Mouse (Mus musculus): ENCODE results near the gene Lrrc29.
A peak's percentile ranks its signal among the peaks of the same experiment; 100 is the strongest.

The Lrrc29 gene

DNA sequence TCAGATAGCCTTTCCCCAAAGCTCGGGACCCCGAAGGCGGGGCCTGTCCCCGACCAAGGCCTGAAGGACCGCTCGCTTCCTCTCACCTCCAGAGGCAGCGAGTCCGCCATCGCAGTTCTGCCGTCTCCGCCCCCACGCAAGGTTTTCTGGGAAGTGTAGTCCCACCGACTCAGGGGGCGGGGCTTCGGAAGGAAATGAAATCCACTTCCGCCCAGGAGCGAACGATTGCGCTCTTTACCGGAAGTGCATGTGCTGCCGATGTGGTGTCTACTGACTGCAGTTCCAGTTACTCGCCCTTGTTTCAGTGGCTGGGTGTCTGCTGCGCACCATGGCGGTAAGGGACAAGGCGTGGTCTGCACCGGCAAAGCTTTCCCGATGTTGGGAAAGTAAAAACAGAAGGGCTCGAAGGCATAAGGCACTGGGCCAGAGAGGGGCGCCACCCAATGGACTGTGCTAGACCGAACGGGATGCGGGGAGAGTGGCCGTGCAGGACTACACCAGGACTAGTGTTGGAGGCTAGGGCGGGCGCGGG, at the start of gene Lrrc29, which contains the start of gene Tmem208:
TSS of gene Lrrc29 (minus strand) at position 138 of the 532 bp plus-strand sequence.
TSS of gene Tmem208 (plus strand) at position 214 of the 532 bp plus-strand sequence.
- ATAC-seq (ENCODE audit: insufficient number of reproducible peaks, low FRiP score, low TSS enrichment) = peak; percentile 87

DNA sequence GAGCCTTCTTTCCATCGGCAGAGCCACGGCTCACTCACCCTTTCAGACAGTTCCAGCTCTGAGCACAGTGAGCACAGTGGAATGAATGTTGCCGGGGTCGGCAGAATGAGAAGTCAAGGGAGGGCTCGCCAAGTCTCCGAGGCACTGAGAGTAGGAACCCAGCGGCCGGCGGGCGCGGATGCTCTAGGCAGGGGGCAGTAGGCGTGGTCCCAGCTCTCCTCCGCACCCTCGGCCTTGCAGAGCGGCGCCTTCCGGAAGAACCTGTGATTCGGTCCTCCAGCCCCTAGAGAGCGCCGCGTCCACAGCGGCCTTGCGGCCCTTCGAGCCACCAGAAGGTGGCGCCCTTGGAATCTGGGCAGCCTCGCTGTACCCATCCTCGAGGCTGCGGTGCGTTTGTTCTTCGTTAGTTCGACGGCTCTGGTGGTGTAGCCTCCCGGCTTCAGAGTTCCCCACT, 48.5 kb upstream of the Lrrc29 start:
- ATAC-seq (ENCODE audit: insufficient number of reproducible peaks, low FRiP score, low TSS enrichment) = no peak

- ATAC-seq (ENCODE audit: insufficient number of reproducible peaks, low FRiP score, low TSS enrichment) = no peak
Observed at GRCm38 (mm10) chr8:105373032-105373431, 47.0 kb upstream of the Lrrc29 start, which contains the start of gene Plekhg4. TSS of gene Plekhg4 (plus strand) at chr8:105373274.

DNA sequence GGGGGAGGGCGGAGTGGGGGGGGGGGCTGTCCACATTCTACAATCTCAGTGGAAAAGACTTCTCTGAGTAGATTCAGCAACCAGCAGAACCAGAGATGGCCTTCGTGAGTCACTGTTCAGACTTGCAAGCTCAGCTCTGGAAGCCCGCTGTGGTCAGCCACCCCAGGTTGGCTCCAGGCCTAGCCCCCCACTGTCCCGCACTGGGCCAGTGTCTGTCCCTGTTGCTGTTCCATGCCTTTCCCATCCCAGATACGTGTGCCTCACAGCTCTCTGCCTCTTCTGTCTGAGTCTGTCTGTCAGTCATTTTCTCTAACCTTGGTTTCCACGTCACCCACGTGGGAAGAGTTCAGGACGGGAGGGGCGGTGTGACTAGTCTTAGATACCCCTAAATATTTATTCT, 46.4 kb upstream of the Lrrc29 start:
- 0 out of 2 replicates have a peak, but pooled peaks have one; percentile 32 for ATAC-seq (ENCODE audit: insufficient number of reproducible peaks, low FRiP score, low TSS enrichment)

DNA sequence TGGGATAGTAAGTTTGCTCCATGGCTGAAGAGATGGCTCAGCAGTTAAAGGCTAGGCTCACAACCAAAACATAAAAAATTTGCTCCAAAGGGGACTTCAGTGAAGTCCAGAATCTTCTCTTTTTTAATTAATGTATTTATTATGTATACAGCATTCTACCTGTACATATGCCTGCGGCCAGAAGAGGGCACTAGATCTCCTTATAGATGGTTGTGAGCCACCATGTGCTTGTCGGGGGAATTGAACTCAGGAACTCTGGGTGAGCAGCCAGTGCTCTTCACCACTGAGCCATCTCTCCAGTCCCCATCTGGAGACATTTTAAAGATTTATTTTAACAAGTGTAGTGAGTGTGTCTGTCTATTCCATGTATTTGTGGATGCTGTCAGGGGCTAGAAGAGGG, 41.0 kb upstream of the Lrrc29 start:
- no peak for ATAC-seq (ENCODE audit: insufficient number of reproducible peaks, low FRiP score, low TSS enrichment)

- no peak for ATAC-seq (ENCODE audit: insufficient number of reproducible peaks, low FRiP score, low TSS enrichment)
Observed at GRCm38 (mm10) chr8:105361751-105362702, 35.9 kb upstream of the Lrrc29 start.

DNA sequence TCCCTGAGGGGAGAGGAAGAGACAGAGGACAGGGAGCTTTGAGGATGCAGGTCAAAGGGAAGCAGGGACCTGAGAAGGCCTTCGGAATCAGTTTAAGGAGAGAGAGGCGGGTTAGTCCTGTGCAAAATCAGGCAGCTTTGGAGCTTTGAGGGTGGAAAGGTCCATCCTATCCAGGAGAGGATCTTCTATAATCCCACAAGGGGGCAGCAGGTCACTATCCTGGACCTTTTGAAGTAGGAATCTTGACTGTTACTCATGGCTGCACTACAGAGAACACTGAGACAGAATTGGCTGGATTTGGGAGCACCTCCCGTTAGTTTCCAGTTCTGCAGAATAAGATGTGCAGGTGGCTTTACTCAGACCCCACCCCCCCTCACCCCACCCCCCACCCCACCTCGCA, 33.6 kb upstream of the Lrrc29 start:
- no peak for ATAC-seq (ENCODE audit: insufficient number of reproducible peaks, low FRiP score, low TSS enrichment)

GRCm38 (mm10) chr8:105359208-105359607, 33.1 kb upstream of the Lrrc29 start:
- ATAC-seq (ENCODE audit: insufficient number of reproducible peaks, low FRiP score, low TSS enrichment) = no peak

GRCm38 (mm10) chr8:105356681-105357080, 30.6 kb upstream of the Lrrc29 start:
- ATAC-seq (ENCODE audit: insufficient number of reproducible peaks, low FRiP score, low TSS enrichment) = no peak

DNA sequence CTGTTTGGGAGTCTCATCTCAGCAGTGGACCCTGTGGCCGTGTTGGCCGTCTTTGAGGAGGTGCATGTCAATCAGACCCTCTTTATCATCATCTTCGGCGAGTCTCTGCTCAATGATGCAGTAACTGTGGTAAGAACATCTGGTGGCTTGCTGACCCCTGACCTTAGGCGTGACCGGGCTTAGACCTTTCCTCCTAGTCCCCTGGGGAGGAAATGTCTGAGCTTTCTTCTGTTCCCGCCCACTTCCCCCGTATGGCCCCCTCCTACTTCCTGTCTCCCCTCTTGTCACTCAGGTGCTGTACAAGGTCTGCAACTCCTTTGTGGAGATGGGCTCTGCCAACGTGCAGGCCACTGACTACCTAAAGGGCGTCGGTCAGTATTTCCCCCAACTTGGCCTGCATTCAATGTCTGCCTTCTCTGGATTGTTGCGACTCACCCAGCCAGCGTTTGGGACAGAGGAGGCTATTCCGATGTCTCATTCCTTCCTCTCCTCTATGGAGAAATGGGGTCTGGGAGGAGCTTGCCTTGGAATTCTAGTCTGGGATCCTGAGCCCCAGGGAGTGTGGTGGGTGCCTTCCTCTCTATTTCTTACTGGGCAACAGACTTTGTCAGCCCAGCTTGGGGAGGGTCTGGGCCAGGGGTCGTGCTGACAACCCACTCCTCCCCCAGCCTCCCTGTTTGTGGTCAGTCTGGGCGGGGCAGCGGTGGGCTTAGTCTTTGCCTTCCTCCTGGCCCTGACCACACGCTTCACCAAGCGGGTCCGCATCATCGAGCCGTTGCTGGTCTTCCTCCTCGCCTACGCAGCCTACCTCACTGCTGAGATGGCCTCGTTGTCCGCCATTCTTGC, 29.3 kb upstream of the Lrrc29 start:
- ATAC-seq (ENCODE audit: insufficient number of reproducible peaks, low FRiP score, low TSS enrichment) = no peak

DNA sequence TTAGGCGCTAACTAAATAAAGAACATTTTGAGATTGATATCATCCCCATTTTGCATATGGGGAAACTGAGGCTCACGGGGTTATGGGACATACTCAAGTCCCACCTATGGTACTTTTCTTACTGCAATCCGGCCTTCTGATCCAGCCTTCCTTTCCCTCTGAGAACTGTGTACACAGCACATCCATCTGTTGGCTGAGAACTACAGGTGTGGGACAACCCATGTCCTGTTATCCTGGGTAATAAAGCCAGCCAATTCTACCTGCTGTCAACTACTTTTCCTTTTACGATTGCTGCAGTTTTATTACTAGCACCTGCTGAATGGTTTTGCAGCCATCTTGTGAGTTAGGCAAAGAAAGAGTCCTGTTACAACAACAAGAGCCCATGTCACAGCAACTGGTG, 28.5 kb upstream of the Lrrc29 start:
- ATAC-seq (ENCODE audit: insufficient number of reproducible peaks, low FRiP score, low TSS enrichment) = no peak

DNA sequence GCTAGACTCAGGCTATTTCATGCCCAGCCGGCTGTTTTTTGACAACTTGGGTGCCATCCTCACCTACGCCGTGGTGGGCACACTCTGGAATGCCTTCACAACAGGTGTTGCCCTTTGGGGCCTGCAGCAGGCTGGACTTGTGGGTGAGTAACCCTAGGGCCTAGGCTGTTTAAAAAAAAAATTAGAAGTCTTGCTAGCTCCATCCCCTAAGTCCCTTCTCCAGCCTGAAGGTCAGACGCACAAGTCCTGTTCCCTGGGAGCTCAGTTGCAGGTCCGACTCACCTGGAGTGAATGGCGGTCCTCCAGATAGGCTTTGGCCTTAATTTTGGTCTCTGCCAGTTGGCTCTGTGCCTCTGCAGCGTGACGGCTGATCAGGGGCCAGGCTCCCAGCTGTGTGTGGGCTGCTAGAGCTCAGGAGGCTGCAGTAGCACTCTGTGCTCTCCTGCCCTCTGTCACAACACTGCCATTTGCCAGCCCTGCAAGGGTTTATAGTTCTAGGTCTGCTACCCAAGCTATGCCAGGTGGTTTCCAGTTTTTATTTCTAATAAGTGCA, 27.6 kb upstream of the Lrrc29 start:
- ATAC-seq (ENCODE audit: insufficient number of reproducible peaks, low FRiP score, low TSS enrichment) = no peak

DNA sequence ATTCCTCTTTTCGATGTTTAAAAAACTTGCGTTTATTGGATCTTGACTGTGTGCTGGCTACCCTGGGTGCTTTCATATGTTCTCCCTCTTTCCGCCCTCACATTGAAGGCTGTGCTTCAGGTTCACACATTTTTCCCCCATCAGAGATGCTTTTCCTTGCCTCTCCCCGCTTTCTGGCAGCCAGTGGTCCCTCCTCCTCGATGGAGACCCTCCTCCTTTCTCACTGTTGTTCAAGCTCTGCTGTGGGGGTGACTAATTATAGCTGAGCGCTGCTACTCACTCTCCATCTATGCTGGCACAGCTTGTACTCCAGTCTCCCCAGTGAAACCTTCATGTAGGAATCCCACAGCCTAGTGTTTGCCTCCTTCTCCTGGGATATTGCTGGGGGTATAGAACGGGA, 24.1 kb upstream of the Lrrc29 start:
- no peak for ATAC-seq (ENCODE audit: insufficient number of reproducible peaks, low FRiP score, low TSS enrichment)

GRCm38 (mm10) chr8:105349096-105349771, 23.2 kb upstream of the Lrrc29 start:
- ATAC-seq (ENCODE audit: insufficient number of reproducible peaks, low FRiP score, low TSS enrichment) = 0 out of 2 replicates have a peak, but pooled peaks have one; percentile 4

GRCm38 (mm10) chr8:105348450-105349095, 22.5 kb upstream of the Lrrc29 start, which contains the start of gene Slc9a5:
TSS of gene Slc9a5 (plus strand) at chr8:105348843.
- no peak for ATAC-seq (ENCODE audit: insufficient number of reproducible peaks, low FRiP score, low TSS enrichment)

GRCm38 (mm10) chr8:105347428-105348221, 21.5 kb upstream of the Lrrc29 start, which contains the start of gene Fhod1:
TSS of gene Fhod1 (minus strand) at chr8:105347953.
- peak; percentile 82 for ATAC-seq (ENCODE audit: insufficient number of reproducible peaks, low FRiP score, low TSS enrichment)

- ATAC-seq (ENCODE audit: insufficient number of reproducible peaks, low FRiP score, low TSS enrichment) = no peak
Observed at GRCm38 (mm10) chr8:105346611-105347427, 20.7 kb upstream of the Lrrc29 start.

Measured in cerebellum, adult (tissue).